Mouse (Mus musculus): ENCODE results near the gene Tuba8. TPM values are rescaled to one million over a fixed set of nuclear protein-coding genes. Genes with fewer than 3 reads are reported as not detected.

Tuba8 gene
- polyA plus RNA-seq, 1 experiment from 2014 or later: 1.0 TPM

- Histone ChIP-seq H3K4me3 (ENCODE audit: low read depth, low read length) (no peak overlapping the region), H3K27me3 (ENCODE audit: control insufficient read depth, insufficient read depth, low read length) (no peaks in the 10 kb centered on the region; the same call in 1 of the 2 replicates), H3K4me1 (ENCODE audit: control insufficient read depth, insufficient read depth, low read length) (no peaks in the 10 kb centered on the region), H3K9me3 (replicated peaks; ENCODE audit: control insufficient read depth, low read length) (no peaks in the 10 kb centered on the region), H3K36me3 (ENCODE audit: control insufficient read depth, insufficient read depth, low read length) (no peaks in the 10 kb centered on the region), H3K9ac (ENCODE audit: low read depth, low read length) (no peak overlapping the region), H3K4me2 (no peak overlapping the region), H3K27ac (ENCODE audit: low read depth, low read length) (no peak overlapping the region)
- 77% methylated on average over 1 of the region's 1 CpGs for WGBS (ENCODE audit: insufficient replicate concordance)
- ATAC-seq (replicated peaks; ENCODE audit: insufficient number of reproducible peaks, low FRiP score, low TSS enrichment): no peak
Observed at GRCm38 (mm10) chr6:121250406-121250805, 39.9 kb downstream of the Tuba8 start.

- H3K27me3 ChIP-seq (ENCODE audit: control insufficient read depth, insufficient read depth, low read length): no peaks in the 10 kb centered on the region; the same call in 1 of the 2 replicates
- no peak overlapping the region for H3K4me2 ChIP-seq
- ATAC-seq (replicated peaks; ENCODE audit: insufficient number of reproducible peaks, low FRiP score, low TSS enrichment): no peak
- H3K27ac ChIP-seq (ENCODE audit: low read depth, low read length): no peak overlapping the region
- no peaks in the 10 kb centered on the region for H3K36me3 ChIP-seq (ENCODE audit: control insufficient read depth, insufficient read depth, low read length)
- H3K4me1 ChIP-seq (ENCODE audit: control insufficient read depth, insufficient read depth, low read length): no peaks in the 10 kb centered on the region
- WGBS (ENCODE audit: insufficient replicate concordance): 68% methylated on average over 5 of the region's 5 CpGs
- no peak overlapping the region for H3K4me3 ChIP-seq (ENCODE audit: low read depth, low read length)
- no peaks in the 10 kb centered on the region for H3K9me3 ChIP-seq (replicated peaks; ENCODE audit: control insufficient read depth, low read length)
- H3K9ac ChIP-seq (ENCODE audit: low read depth, low read length): no peak overlapping the region
Observed at GRCm38 (mm10) chr6:121251256-121251655, 40.8 kb downstream of the Tuba8 start.

DNA sequence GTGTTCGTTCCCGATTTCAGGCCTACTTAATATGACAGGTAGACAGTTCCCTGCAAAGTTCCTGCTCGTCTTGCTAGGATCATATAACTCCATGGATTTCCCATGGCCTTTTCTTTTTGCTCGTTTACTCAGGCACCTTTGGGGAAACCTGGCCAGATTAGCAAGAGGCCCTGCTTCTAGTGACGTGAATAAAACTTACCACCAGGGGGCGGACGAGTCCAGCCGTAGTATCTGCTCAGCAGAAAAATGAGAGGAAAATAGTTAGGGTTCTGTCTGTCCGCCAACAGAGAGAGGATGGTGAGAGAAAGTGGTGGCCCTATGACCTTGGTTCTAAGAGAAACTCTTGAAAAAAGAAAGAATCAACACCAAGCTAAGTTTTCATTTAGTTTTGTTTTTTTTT is 50.1 kb downstream of the Tuba8 start:
- H3K27ac ChIP-seq (ENCODE audit: low read depth, low read length): no peak overlapping the region

DNA sequence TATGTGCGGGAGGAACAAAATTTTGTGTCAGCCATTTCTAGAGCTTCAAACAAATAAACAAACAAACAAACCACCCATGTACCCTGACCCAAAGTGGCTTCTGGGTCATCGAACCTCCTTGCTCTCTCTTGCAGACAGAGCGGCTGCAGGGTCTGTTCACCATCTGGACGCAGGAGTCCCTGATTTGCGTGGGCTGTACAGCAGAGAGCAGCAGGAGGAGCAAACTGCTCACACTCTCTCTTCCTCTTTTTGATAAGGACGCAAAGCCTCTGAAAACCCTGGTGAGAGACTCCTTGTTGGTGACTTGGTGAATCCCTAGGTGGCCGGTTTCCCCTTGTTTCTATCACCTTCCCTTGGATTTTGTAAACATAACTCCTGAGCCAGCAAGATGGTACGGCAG is 50.7 kb downstream of the Tuba8 start:
- Histone ChIP-seq H3K4me2 (no peak overlapping the region), H3K4me3 (ENCODE audit: low read depth, low read length) (no peak overlapping the region), H3K36me3 (ENCODE audit: control insufficient read depth, insufficient read depth, low read length) (no peaks in the 10 kb centered on the region), H3K9me3 (replicated peaks; ENCODE audit: control insufficient read depth, low read length) (no peaks in the 10 kb centered on the region), H3K9ac (ENCODE audit: low read depth, low read length) (no peak overlapping the region), H3K27ac (ENCODE audit: low read depth, low read length) (no peak overlapping the region), H3K27me3 (ENCODE audit: control insufficient read depth, insufficient read depth, low read length) (no peaks in the 10 kb centered on the region), H3K4me1 (ENCODE audit: control insufficient read depth, insufficient read depth, low read length) (no peaks in the 10 kb centered on the region)
- 60% methylated on average over 8 of the region's 8 CpGs for WGBS (ENCODE audit: insufficient replicate concordance)
- no peak for ATAC-seq (replicated peaks; ENCODE audit: insufficient number of reproducible peaks, low FRiP score, low TSS enrichment)

More for the DNA sequence above, 50.1 kb downstream of the Tuba8 start:
- Histone ChIP-seq H3K4me3 (ENCODE audit: low read depth, low read length) (no peak overlapping the region), H3K9me3 (replicated peaks; ENCODE audit: control insufficient read depth, low read length) (no peaks in the 10 kb centered on the region), H3K36me3 (ENCODE audit: control insufficient read depth, insufficient read depth, low read length) (no peaks in the 10 kb centered on the region), H3K9ac (ENCODE audit: low read depth, low read length) (no peak overlapping the region), H3K27me3 (ENCODE audit: control insufficient read depth, insufficient read depth, low read length) (no peaks in the 10 kb centered on the region), H3K4me2 (no peak overlapping the region), H3K4me1 (ENCODE audit: control insufficient read depth, insufficient read depth, low read length) (no peaks in the 10 kb centered on the region)
- no peak for ATAC-seq (replicated peaks; ENCODE audit: insufficient number of reproducible peaks, low FRiP score, low TSS enrichment)
- 28% methylated on average over 9 of the region's 9 CpGs for WGBS (ENCODE audit: insufficient replicate concordance)

DNA sequence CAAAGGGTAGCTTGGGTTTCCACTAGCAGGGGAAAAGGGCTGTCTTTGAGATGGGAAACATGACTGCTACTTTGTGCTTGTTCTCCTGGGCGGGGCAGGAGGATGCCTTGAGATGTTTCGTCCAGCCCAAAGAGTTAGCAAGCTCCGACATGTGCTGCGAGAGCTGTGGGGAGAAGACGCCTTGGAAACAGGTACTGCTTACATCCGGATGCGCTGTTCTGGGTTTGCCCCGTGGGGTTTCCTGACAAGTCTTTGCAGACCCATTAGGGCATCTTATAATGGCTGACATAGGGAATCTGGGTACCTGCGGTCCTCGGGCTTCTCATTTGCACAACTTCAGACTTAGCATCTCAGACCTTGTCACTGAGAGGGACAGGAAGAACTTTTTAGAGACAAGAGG is 51.5 kb downstream of the Tuba8 start:
- Histone ChIP-seq H3K4me1 (ENCODE audit: control insufficient read depth, insufficient read depth, low read length) (no peaks in the 10 kb centered on the region), H3K27me3 (ENCODE audit: control insufficient read depth, insufficient read depth, low read length) (no peaks in the 10 kb centered on the region), H3K27ac (ENCODE audit: low read depth, low read length) (no peak overlapping the region), H3K9ac (ENCODE audit: low read depth, low read length) (no peak overlapping the region), H3K9me3 (replicated peaks; ENCODE audit: control insufficient read depth, low read length) (no peaks in the 10 kb centered on the region), H3K4me2 (no peak overlapping the region), H3K36me3 (ENCODE audit: control insufficient read depth, insufficient read depth, low read length) (no peaks in the 10 kb centered on the region), H3K4me3 (ENCODE audit: low read depth, low read length) (no peak overlapping the region)
- no peak for ATAC-seq (replicated peaks; ENCODE audit: insufficient number of reproducible peaks, low FRiP score, low TSS enrichment)
- 88% methylated on average over 10 of the region's 10 CpGs for WGBS (ENCODE audit: insufficient replicate concordance)

GRCm38 (mm10) chr6:121262496-121262895 is 52.0 kb downstream of the Tuba8 start:
- 77% methylated on average over 11 of the region's 11 CpGs for WGBS (ENCODE audit: insufficient replicate concordance)
- no peak overlapping the region for H3K9ac ChIP-seq (ENCODE audit: low read depth, low read length)
- H3K36me3 ChIP-seq (ENCODE audit: control insufficient read depth, insufficient read depth, low read length): no peaks in the 10 kb centered on the region
- no peak overlapping the region for H3K27ac ChIP-seq (ENCODE audit: low read depth, low read length)
- H3K27me3 ChIP-seq (ENCODE audit: control insufficient read depth, insufficient read depth, low read length): no peaks in the 10 kb centered on the region
- no peaks in the 10 kb centered on the region for H3K9me3 ChIP-seq (replicated peaks; ENCODE audit: control insufficient read depth, low read length)
- ATAC-seq (replicated peaks; ENCODE audit: insufficient number of reproducible peaks, low FRiP score, low TSS enrichment): no peak
- no peaks in the 10 kb centered on the region for H3K4me1 ChIP-seq (ENCODE audit: control insufficient read depth, insufficient read depth, low read length)
- H3K4me2 ChIP-seq: no peak overlapping the region
- H3K4me3 ChIP-seq (ENCODE audit: low read depth, low read length): no peak overlapping the region

DNA sequence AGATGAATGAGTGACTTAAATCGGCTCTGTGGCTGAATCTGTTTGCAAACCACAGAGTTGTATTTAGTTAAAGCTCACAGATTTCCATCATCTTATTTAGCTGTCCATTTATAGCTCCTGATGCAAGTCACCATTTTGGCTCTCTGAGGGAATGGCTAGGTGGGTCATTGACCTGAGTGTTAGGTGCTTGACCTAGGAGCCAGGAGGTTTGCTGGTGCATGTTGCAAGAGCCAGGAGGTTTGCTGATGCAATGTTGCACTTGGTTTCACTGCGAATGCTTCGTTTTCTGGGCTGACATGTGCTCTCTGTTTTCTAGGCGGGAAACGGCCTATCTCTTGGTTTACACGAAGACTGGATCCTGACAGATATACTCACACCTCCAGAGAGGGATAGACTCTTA is 59.7 kb downstream of the Tuba8 start:
- Histone ChIP-seq H3K4me3 (ENCODE audit: low read depth, low read length) (no peak overlapping the region), H3K27ac (ENCODE audit: low read depth, low read length) (no peak overlapping the region), H3K4me1 (ENCODE audit: control insufficient read depth, insufficient read depth, low read length) (no peaks in the 10 kb centered on the region), H3K27me3 (ENCODE audit: control insufficient read depth, insufficient read depth, low read length) (peaks cover 2% of the 10 kb centered on the region; the same call in 1 of the 2 replicates), H3K9ac (ENCODE audit: low read depth, low read length) (no peak overlapping the region), H3K4me2 (no peak overlapping the region), H3K9me3 (replicated peaks; ENCODE audit: control insufficient read depth, low read length) (no peaks in the 10 kb centered on the region), H3K36me3 (ENCODE audit: control insufficient read depth, insufficient read depth, low read length) (no peaks in the 10 kb centered on the region)
- ATAC-seq (replicated peaks; ENCODE audit: insufficient number of reproducible peaks, low FRiP score, low TSS enrichment): no peak
- 74% methylated on average over 6 of the region's 6 CpGs for WGBS (ENCODE audit: insufficient replicate concordance)

- peaks cover 2% of the 10 kb centered on the region; the same call in 1 of the 2 replicates for H3K27me3 ChIP-seq (ENCODE audit: control insufficient read depth, insufficient read depth, low read length)
- H3K4me3 ChIP-seq (ENCODE audit: low read depth, low read length): no peak overlapping the region
- WGBS (ENCODE audit: insufficient replicate concordance): 11% methylated on average over 4 of the region's 4 CpGs
- H3K9ac ChIP-seq (ENCODE audit: low read depth, low read length): no peak overlapping the region
- no peak for ATAC-seq (replicated peaks; ENCODE audit: insufficient number of reproducible peaks, low FRiP score, low TSS enrichment)
- H3K4me1 ChIP-seq (ENCODE audit: control insufficient read depth, insufficient read depth, low read length): no peaks in the 10 kb centered on the region
- peak overlapping the region; percentile 73 for H3K4me2 ChIP-seq
- H3K27ac ChIP-seq (ENCODE audit: low read depth, low read length): no peak overlapping the region
- no peaks in the 10 kb centered on the region for H3K36me3 ChIP-seq (ENCODE audit: control insufficient read depth, insufficient read depth, low read length)
- H3K9me3 ChIP-seq (replicated peaks; ENCODE audit: control insufficient read depth, low read length): no peaks in the 10 kb centered on the region
Observed at GRCm38 (mm10) chr6:121271707-121272074, 61.2 kb downstream of the Tuba8 start.

GRCm38 (mm10) chr6:121272075-121272800 is 61.7 kb downstream of the Tuba8 start:
- 0 out of 2 replicates have a peak overlapping the region, but pooled peaks have one; percentile 54 for H3K9ac ChIP-seq (ENCODE audit: low read depth, low read length)
- WGBS (ENCODE audit: insufficient replicate concordance): 11% methylated on average over 17 of the region's 17 CpGs

More at GRCm38 (mm10) chr6:121272075-121272800, 61.7 kb downstream of the Tuba8 start:
- no peak overlapping the region; the same call in 1 of the 2 replicates for H3K27ac ChIP-seq (ENCODE audit: low read depth, low read length)
- H3K4me1 ChIP-seq (ENCODE audit: control insufficient read depth, insufficient read depth, low read length): no peaks in the 10 kb centered on the region
- peak overlapping the region; percentile 51 for H3K4me3 ChIP-seq (ENCODE audit: low read depth, low read length)
- H3K36me3 ChIP-seq (ENCODE audit: control insufficient read depth, insufficient read depth, low read length): no peaks in the 10 kb centered on the region
- no peaks in the 10 kb centered on the region for H3K9me3 ChIP-seq (replicated peaks; ENCODE audit: control insufficient read depth, low read length)
- peak; percentile 84 for ATAC-seq (replicated peaks; ENCODE audit: insufficient number of reproducible peaks, low FRiP score, low TSS enrichment)
- H3K4me2 ChIP-seq: peak overlapping the region; percentile 73
- H3K27me3 ChIP-seq (ENCODE audit: control insufficient read depth, insufficient read depth, low read length): peaks cover 2% of the 10 kb centered on the region; the same call in 1 of the 2 replicates

Measured in heart, embryonic 11.5 days (tissue).